Mouse (Mus musculus) lung, adult 2 months (tissue): ENCODE measurements around the gene Tpra1. TPM values are rescaled to one million over a fixed set of nuclear protein-coding genes. Genes with fewer than 3 reads are reported as not detected.
A peak's percentile ranks its signal among the peaks of the same experiment; 100 is the strongest.

Experiments used
- DNase-seq: peaks from one replicate; pipeline ENCODE4 v3.0.0; 2022
- H3K4me1 ChIP-seq: fragments of 200-500 bp; 2 replicates; pipeline ENCODE4 v1.6.1; 2011; ENCODE audit warnings: low read length; ENCODE audit not compliant: control insufficient read depth, insufficient read depth
- H3K4me3 ChIP-seq: fragments of 200-500 bp; replicated peaks from 2 replicates; pipeline ENCODE3; 2011; ENCODE audit warnings: low read depth, mild to moderate bottlenecking, control low read depth, low read length; ENCODE audit errors: extremely low read depth
- CTCF ChIP-seq: fragments of 200-500 bp; IDR thresholded peaks from 2 replicates; pipeline ENCODE4 v1.5.1; 2011; ENCODE audit warnings: mild to moderate bottlenecking, low read length, control low read depth; ENCODE audit not compliant: insufficient read depth
- POLR2A ChIP-seq: fragments of 200-500 bp; IDR thresholded peaks from 2 replicates; pipeline ENCODE4 v1.6.1; 2011; ENCODE audit warnings: low read depth, mild to moderate bottlenecking, control low read depth, low read length, borderline replicate concordance; ENCODE audit errors: extremely low read depth
- WGBS: fragments of 180-500 bp; shearing (Covaris S2); methylation state at CpG from one replicate; pipeline ENCODE4 v1.1.7; 2018; 5-methylcytosine and 5-hydroxymethylcytosine counted together
- polyA plus RNA-seq: library from polyadenylated mRNA; depleted of rRNA; stranded (reverse); fragments of >200 nt; gene quantifications from 2 replicates; pipeline ENCODE4 v1.2.3, GENCODE M21; 2012

Tpra1 gene
- polyA plus RNA-seq, 1 experiment = 176 TPM

DNA sequence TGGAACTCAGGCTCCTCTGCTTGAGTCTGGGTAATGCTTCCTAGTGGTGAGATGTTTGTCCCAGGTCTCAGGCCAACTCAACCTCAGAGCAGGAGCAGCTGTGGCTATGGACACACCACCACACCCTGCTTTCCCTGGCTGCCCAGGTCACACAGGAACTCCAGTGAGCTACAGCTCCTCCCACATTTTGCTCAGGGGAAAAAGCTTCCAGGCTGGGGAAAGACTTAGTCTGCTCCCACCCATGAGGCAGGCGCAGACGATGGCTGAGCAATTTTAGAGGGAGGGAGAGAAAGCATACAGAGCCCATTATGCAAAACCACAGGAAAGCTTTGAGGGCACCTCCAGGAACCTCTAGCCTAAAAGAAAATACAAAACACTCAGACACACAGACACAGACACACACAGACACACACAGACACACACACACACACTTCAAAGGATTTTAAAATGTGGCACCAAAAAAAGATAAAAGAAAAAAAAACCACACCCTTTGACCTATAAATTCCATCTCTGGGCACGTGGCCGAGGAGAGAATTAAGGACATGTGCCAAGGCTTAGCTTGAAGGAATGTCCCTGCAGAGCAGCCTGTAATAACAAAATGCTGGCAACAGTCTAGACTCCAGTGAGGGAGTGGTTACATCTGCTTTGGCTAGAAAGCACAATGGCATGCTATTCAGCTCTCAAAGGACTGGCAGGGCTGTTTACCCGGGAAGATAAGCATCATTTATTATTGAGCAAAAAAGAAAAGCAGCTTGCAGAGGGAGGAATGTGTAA lies 22.6 kb downstream of the Tpra1 start:
- DNase-seq = peak; percentile 58
- 6% methylated on average over 5 of the region's 5 CpGs for WGBS
- Histone ChIP-seq H3K4me1 (peaks cover 38% of the 10 kb centered on the region), H3K4me3 (no peak overlapping the region)
- no peak for TF ChIP-seq CTCF
- TF ChIP-seq POLR2A = no peak

DNA sequence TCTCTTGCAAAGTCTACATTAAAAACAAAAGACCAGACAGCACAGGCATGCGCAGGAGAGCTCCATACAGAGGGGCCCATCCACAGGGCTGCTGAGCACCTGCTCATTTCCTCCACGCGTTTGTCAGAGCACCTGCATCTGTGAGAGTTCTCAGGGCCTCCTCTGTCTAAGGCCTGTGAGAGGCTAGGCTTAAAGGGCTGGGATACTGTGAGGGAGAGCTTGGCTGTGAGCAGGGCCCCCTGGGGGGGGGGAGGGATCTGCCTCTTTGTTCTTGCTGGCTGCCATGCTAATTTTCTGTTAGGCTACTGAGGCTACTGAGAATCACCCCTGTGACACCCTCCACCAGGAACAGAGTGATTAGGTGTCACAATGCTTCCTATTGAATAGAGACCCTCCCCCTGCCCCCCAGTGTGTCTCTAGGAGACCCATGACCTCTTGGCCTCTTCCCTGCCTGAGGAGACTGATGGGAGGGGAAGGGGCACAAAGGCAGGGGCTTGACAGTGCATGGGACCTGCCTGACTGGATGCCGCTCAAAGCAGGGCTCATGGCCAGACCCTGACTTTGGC lies 23.7 kb downstream of the Tpra1 start:
- TF ChIP-seq CTCF (no peak), POLR2A (no peak)
- no peak overlapping the region for H3K4me3 ChIP-seq
- DNase-seq = no peak
- H3K4me1 ChIP-seq = peaks cover 41% of the 10 kb centered on the region
- 43% methylated on average over 4 of the region's 4 CpGs for WGBS

DNA sequence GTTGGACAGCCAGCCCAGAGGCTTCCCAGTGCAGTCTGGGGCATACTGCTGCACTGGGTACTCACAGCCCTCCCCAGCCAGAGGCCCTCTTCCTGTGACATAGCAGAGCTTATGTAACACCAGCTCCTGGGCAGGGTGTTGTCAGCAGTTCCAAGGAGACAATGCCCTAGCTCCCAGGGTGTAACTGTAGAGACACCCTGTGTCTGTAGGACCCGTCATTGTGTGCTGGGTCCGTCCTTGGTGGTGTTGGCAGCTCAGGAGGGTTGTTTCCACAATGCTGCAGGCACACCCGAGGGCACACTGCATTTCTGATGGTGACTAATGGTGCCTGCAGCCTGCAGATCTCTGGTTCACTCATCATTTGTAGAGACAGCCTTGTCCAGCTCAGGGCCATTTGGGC lies 24.8 kb downstream of the Tpra1 start:
- TF ChIP-seq POLR2A = 0 out of 2 replicates have a peak, but pooled peaks have one; percentile 31
- TF ChIP-seq CTCF = no peak
- peak; percentile 44 for DNase-seq
- H3K4me3 ChIP-seq = no peak overlapping the region
- H3K4me1 ChIP-seq = peaks cover 49% of the 10 kb centered on the region
- 9% methylated on average over 3 of the region's 3 CpGs for WGBS

DNA sequence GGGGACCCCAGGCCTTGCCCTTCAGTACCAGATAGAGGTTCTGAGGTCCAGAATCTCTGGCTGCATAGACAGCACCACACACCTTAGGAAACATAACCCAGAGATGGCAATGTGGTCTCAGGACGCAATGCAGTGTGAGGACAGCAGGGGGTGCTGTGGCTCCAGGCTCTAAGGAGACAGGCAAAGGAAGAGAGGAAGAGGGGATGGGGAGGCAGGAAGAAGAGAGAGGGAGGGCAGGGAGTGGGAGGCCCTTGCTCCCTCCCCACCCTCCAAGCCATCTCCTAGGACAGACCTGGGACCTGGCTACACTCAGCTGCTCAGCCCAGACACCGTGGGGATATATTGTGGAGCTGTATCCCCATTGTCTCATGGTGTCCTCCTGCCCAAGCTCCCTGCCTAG lies 25.5 kb downstream of the Tpra1 start:
- TF ChIP-seq POLR2A (no peak), CTCF (peak; percentile 97)
- Histone ChIP-seq H3K4me1 (peaks cover 49% of the 10 kb centered on the region), H3K4me3 (no peak overlapping the region)
- DNase-seq = peak; percentile 82
- 22% methylated on average over 2 of the region's 2 CpGs for WGBS

DNA sequence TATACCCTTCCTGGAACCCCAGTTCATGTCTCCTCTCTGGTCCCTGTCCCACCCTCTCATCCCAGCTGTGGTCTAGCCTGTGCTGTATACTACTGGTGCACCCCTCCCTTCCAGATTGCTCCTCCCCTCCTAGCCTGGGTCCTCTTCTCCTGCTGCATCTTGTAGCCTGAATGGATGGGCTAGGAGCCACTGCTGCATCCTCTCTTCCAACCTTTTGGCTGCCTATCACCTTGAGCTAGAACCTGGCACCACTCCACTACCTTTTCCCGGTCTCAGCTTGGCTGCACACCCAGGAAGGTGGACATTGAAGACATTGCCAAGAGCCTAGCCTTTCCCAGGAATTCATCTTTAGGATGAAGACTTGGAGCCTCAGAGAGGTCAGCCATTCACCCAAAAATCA lies 26.0 kb downstream of the Tpra1 start:
- Histone ChIP-seq H3K4me3 (no peak overlapping the region), H3K4me1 (peaks cover 49% of the 10 kb centered on the region)
- TF ChIP-seq CTCF (no peak), POLR2A (no peak)
- DNase-seq = no peak
- 53% methylated on average over 1 of the region's 1 CpGs for WGBS

DNA sequence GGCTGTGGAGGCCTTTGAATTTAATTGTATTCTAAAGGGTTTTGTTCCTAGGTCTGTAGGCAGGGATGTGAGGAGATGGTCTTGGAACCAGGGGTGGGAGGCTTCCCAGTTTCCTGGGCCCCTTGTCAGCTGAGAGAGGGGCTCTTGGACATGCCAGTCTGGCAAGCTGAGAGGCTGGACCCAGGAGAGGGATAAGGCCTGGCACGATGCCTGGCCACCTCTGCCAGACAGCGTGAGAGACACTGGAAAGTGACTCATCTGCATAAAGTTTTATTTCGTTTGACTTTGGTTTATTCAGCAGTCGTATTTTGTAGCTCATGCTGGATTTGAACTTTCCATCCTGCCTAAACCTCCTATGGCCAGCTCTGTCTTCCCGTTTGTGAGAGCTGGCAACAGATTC lies 26.5 kb downstream of the Tpra1 start:
- TF ChIP-seq CTCF = no peak
- TF ChIP-seq POLR2A = no peak
- no peak for DNase-seq
- 47% methylated on average over 5 of the region's 5 CpGs for WGBS

DNA sequence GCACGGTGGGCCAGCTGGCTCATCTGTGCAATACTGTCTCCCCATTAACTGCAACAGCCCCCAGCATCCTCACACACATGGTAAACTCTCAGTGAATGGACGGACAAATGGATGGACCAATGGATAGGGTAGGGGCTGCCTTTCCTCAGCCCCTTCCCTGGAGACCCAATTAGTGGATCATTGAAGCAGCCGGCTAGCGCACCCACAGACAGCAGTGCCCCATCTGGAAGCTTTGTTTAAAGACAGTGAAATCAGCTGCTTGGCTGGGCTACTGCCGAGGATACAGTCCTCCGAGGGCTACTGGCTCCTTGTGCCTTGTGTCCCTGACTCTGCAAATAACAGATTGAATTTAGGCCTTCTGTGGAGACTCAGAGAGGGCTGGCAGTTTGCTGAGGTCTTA lies 27.4 kb downstream of the Tpra1 start:
- H3K4me1 ChIP-seq = peaks cover 44% of the 10 kb centered on the region
- 81% methylated on average over 6 of the region's 6 CpGs for WGBS

More for the DNA sequence above, 26.5 kb downstream of the Tpra1 start:
- H3K4me3 ChIP-seq = no peak overlapping the region
- peaks cover 49% of the 10 kb centered on the region for H3K4me1 ChIP-seq

DNA sequence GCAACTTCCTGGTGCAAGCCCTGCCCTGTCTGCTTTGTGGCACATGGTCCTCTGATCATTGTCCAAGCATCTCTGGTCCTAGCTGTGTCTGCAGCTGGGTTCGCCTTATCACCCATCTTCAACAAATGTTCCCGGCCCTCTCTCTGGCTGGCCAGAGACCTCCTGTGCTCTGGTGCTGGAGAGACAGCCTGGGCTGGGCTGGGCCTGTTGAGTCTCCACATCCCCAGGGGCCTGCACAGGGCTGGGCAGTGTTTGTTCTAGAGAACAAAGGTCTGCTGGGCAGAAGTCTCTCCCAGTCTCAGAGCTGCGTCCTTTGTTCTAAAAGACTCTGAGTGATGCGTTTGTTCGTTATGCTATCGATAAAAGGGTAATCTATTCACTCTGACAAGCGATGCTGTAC lies 28.0 kb downstream of the Tpra1 start:
- DNase-seq = no peak
- H3K4me1 ChIP-seq = peaks cover 47% of the 10 kb centered on the region

More for the DNA sequence above, 27.4 kb downstream of the Tpra1 start:
- TF ChIP-seq CTCF (no peak), POLR2A (no peak)
- DNase-seq = no peak
- H3K4me3 ChIP-seq = no peak overlapping the region

DNA sequence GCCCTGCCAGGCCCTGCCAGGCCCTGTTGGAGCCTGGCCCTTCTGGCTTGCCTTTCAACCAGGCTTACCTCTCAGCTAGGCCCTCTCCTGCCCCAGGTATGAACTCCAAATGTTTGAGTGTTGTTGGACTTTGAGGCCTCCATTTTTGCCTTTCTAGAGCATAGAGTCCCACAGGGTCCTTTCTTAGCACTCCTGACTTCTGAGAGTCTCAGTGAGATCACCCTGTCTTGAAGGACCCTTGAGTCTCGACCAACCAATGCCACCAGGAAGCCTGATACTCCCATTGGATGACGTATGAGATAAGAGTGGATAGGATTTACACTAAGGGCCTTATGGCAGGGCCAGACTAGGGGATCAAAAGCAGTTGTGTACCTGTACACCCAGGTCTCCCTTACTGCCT lies 29.4 kb downstream of the Tpra1 start:
- peaks cover 40% of the 10 kb centered on the region for H3K4me1 ChIP-seq
- TF ChIP-seq CTCF = no peak
- no peak for TF ChIP-seq POLR2A
- no peak overlapping the region for H3K4me3 ChIP-seq
- DNase-seq = peak; percentile 20
- 66% methylated on average over 2 of the region's 2 CpGs for WGBS

More for the DNA sequence above, 28.0 kb downstream of the Tpra1 start:
- no peak overlapping the region for H3K4me3 ChIP-seq
- TF ChIP-seq CTCF (no peak), POLR2A (no peak)
- 58% methylated on average over 7 of the region's 7 CpGs for WGBS

DNA sequence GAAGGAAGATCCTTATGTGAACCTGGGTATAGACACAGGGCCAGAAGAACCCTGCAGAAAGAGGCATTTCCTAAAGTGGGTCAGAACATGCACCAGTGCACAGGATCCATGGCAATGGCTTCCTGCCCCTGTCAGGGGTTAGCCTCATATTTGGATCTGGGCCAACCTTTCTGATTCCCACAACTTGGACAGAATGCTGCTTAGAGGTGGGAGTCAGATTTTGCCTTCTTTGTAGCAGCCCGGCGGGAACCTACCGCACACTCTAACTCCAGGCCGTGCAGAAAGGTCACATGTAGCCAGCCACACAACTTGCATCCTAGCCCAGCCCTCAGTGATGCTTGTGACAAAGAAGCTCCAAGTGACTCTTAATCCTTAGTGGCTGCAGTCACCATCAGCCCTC lies 32.1 kb downstream of the Tpra1 start:
- Histone ChIP-seq H3K4me1 (peaks cover 25% of the 10 kb centered on the region), H3K4me3 (no peak overlapping the region)
- DNase-seq = no peak
- TF ChIP-seq POLR2A (no peak), CTCF (no peak)
- 63% methylated on average over 4 of the region's 4 CpGs for WGBS

DNA sequence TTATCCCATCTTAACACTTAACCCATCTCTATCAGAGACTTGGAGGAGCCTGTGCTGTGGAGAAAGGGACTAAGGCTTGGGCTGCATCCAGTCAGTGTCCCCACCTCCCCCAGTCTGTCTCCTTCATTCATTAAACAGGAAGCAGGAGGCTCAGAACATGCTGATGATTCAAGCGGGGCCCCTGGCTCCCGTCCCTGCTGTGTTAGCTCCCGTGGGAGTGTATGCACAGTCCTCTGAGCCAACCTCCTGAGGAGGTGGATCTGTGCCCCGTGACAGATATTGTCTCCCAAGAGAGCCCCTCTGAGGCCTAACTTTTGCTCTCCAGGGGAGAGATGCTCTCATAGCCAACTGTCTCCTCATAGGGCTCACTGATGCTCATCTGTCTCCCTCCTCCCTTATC lies 32.8 kb downstream of the Tpra1 start:
- H3K4me1 ChIP-seq = peaks cover 25% of the 10 kb centered on the region
- no peak for DNase-seq
- 23% methylated on average over 4 of the region's 4 CpGs for WGBS
- H3K4me3 ChIP-seq = no peak overlapping the region
- TF ChIP-seq CTCF (no peak), POLR2A (no peak)
